Mouse (Mus musculus): ENCODE measurements around the gene Crybg3.

Crybg3 gene

GRCm38 (mm10) chr16:59579237-59579636 lies 21.5 kb downstream of the Crybg3 start:
- no peak for DNase-seq (ENCODE audit: low spot score)

DNA sequence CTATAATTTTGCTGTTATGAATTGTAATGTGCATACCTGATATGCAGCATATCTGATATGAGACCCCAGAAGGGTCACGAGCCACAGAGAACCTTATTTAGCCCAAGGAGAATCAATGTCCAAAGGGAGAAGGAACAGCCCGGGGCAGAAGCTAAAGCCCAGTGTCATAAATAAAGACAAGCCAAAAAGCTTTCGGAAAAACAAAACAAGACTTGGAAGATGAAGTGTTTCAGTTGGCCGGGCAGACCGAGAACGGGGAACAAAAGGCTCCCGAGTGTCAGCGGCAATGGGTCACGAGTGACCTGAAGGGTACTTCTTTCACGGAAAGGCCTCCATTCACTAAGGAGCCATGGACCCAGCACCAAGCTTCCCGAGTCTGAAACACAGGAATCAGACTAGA lies 26.8 kb downstream of the Crybg3 start:
- DNase-seq (ENCODE audit: low spot score): no peak

DNA sequence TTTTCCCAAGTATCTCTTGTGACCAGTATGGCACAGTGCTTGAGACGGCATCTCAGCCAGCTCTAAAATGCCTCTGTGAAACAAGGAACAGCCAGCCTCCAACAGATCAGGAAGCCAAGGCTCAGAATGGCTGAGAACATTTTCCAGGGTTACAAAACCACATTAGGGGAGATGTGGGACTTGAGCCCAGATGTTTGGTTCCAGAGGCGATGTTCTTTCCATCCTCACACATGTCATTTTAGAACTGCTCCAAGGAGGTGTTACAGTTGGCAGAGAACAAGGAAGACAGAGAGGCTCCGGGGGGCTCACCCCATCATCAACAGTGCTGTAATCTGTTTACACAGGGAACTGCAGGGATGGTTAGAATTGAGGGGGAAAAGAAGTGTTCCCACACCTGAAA lies 28.1 kb downstream of the Crybg3 start:
- DNase-seq (ENCODE audit: low spot score): no peak

- DNase-seq (ENCODE audit: low spot score): no peak
Measured at GRCm38 (mm10) chr16:59570807-59571206, 30.0 kb downstream of the Crybg3 start.

DNA sequence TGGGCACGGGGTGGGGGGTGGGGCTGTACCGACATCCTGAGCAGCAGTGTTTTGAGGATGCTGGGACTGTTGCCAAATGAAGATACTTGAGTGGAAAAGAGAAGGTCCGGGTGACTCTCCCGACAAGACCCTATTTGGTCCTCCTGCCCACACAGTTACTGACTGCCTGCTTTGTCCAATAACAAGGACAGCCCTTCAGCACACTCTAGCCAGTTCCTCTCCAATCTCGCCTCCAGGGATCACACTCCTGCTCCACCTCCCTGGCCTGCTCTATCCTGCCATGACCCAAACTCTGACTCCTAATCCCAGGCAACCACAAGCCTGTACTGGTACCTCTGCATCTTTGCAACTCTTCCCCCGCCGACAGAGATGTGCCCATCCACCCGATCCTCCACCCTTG lies 30.9 kb downstream of the Crybg3 start:
- no peak for DNase-seq (ENCODE audit: low spot score)

GRCm38 (mm10) chr16:59567721-59568381 lies 32.9 kb downstream of the Crybg3 start:
- DNase-seq (ENCODE audit: low spot score): no peak

GRCm38 (mm10) chr16:59566437-59566836 lies 34.3 kb downstream of the Crybg3 start:
- DNase-seq (ENCODE audit: low spot score): no peak

DNA sequence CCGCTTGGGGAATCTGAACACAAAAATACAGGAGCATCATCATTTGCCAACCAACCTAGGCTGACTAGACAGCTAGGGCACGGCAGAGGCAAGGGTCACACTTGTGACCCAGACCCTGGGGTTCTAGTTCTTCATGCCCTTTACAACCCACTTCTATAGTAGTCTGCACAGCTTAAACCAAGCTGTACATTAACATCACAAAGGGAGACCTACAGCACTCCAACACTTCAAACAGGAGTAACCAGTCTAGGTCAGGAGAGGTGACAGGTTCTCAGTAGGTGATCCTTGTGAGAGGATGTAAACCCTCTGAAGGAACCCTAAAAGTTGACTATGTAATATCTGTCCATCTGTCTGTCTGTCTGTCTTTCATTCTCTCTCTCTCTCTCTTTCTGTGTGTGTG lies 35.1 kb downstream of the Crybg3 start:
- DNase-seq (ENCODE audit: low spot score): no peak

DNA sequence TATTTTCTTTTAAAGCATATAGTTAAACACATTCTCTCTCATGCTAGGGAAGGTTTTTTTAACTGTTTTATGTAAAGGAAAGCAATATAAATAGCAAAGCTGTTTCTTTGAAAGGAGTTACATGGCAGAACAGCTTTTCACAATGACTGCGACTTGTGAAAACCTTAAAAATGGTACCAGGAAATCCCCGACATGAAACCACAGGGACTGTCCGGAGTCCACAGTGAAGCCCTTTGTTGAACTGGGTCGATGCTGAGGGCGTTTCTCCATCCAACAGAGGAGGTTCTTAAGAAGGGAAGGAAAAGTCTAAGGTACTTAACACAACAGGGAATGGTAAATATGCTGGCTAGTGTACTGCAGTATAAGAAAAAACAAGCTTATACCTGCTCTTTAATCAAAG lies 36.8 kb downstream of the Crybg3 start:
- no peak for DNase-seq (ENCODE audit: low spot score)

GRCm38 (mm10) chr16:59559300-59560200 lies 41.2 kb downstream of the Crybg3 start:
- no peak for DNase-seq (ENCODE audit: low spot score)

GRCm38 (mm10) chr16:59558916-59559299 lies 41.9 kb downstream of the Crybg3 start:
- no peak for DNase-seq (ENCODE audit: low spot score)

DNA sequence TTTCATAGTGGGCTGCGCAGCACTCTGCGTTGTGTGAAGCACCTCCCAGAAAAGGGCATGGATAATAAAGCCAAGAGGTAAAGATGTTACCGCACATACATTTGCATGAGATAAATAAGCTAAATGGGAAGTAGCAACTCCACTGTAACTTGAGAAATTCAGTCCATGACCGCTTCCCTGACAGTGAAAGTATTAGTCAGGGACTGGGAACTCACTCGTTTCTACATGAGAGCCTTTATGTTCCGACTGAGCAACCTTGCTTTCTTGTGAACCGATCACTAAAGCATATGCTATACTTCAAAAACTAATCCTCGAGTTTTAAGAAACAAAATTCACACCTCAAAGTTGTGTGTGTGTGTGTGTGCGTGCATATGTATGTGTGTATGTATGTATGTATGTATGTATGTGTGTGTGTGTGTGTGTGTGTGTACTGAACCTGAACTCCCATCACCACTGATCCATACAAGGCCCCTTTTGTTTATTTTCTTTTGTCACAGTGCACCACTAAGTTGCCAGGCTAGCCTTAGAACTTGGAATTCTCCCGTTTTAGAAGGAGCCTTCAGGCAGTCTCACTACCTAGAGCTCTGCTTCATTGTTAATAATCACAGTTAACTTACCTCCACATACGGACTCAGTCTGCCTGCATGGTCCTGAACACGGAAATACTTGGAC lies 47.2 kb downstream of the Crybg3 start:
- DNase-seq (ENCODE audit: low spot score): no peak

DNA sequence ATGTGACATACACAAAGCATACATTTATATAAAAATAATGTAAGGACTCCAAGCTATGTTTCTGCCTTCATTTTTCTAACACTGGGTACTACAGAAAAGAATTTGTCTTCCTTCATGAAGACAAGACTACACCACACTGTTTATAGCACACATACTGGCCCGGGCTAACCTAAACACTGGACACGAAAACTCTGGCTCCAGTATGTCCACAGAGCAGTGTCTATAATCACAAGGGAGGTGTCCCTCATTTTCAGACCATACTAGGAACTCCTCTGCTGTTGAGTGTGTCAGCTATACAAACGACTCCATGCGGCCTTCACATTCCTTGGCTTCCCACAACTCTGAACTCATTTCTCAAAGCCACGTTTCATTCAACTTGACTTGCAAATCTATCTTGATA lies 49.3 kb downstream of the Crybg3 start:
- no peak for DNase-seq (ENCODE audit: low spot score)

- DNase-seq (ENCODE audit: low spot score): no peak
Measured at GRCm38 (mm10) chr16:59549631-59550030, 51.1 kb downstream of the Crybg3 start.

- DNase-seq (ENCODE audit: low spot score): no peak
Measured at GRCm38 (mm10) chr16:59548582-59548947, 52.2 kb downstream of the Crybg3 start.

DNA sequence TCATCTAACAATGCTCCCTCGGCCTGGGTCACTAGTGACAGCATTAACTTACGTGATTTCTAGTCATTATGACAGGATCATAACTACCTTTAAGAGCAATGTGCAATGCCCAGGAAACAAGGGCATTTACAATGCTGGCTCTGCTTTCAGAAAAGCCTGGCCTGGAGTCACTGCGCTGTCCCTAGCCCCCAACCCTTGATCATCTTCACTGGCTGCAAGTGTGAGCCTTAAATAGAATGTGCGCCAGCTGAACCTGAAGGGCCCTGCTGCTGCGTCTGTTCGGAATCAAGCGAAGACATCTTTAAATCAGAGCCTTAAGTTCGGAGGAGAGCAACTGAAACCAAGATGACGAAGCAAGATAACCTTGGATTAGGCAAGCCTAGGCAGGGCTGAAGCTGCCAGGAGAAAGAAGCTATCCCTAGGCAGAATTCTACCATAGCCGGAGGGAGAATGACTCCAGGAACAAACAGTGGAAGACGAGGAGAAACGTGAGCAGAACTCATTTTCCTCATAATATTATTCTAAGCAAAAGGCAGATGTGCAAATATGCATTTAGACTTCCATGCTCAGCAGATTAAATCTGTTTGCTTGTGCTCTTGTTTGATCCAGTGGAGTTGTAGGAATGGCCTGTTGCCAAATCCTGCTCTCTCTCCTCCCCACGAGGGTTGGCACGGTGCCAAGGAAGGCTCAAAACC lies 52.7 kb downstream of the Crybg3 start:
- DNase-seq (ENCODE audit: low spot score): no peak

DNA sequence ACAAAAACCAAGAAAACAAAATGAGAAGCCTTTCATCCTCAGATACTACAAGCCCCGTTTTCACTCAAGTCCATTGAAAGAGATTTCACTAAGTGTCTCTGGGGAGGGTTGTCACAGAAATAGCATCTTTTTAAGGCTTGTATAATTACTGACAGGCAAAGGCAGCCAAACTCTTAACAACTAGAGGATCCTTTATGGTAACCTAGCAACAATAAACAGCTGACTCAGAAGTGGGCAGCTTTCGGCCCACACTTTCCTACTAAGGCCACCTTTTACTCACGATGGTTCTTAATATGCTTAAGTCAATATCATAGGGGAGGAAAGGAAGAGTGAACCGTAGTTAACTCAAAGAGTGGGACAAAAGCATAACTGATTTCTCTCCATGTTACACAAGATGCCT lies 53.3 kb downstream of the Crybg3 start:
- no peak for DNase-seq (ENCODE audit: low spot score)

DNA sequence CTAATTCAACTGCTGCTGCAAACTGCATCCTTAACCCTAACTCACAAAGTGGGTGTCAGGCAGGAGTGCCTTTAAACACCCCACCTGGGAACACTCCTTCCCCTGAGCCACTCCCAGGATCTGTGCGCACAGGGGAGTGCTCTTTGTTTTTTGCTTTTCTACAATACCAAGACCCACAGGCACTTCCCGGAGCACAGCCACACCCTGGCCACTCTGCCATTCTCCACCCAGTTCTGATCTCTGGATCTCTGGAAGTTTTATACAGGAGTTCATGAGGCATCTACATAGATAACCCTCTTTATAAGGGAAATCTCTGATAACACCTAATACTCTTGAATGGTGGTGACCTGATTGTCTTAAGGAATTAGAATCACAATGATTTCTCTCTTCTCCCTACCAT lies 55.4 kb downstream of the Crybg3 start:
- no peak for DNase-seq (ENCODE audit: low spot score)

GRCm38 (mm10) chr16:59541382-59541781 lies 59.4 kb downstream of the Crybg3 start:
- no peak for DNase-seq (ENCODE audit: low spot score)

GRCm38 (mm10) chr16:59540944-59541343 lies 59.8 kb downstream of the Crybg3 start:
- no peak for DNase-seq (ENCODE audit: low spot score)

DNA sequence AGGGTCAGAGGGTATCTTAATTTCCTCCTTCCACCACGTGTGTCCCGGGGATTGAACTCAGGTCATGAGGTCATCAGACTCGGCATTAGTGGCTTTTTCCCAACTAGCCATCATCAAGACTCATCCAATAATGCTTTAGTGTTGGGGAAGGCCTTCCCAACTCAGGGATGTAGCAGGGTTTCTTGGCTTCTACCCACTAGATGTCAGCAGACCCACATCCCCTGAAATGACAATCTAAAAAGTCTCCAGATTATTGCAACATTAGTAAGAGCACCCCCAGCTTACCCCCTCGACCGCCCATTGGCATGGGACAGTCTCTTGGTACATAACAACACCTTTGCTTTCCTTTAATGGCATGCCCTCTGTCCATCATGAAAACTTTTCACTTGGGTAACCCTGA lies 65.1 kb downstream of the Crybg3 start:
- no peak for DNase-seq (ENCODE audit: low spot score)

DNA sequence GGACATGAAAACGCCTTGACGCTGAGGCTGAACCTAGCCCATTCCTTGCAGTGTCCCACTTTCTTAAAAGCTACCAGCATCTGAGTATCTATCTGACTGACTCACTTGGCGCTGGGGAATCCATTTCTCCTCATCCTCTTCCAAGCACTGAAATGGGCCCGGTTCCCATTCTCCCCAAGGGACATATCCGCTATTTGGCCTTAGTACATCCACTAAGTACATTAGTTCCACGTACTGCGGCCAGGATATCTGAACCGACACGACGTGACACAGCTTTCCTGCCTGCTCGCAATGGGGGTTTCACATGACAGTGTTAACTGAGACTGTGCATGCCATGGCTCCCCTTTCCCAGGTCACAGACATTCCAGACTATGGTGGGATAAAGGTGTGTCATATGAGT lies 66.4 kb downstream of the Crybg3 start:
- DNase-seq (ENCODE audit: low spot score): no peak

GRCm38 (mm10) chr16:59532561-59532960 lies 68.2 kb downstream of the Crybg3 start:
- DNase-seq (ENCODE audit: low spot score): no peak
